Mouse (Mus musculus): ENCODE results near the gene Rasgrf1. TPM values are rescaled to one million over a fixed set of nuclear protein-coding genes. Genes with fewer than 3 reads are reported as not detected.

Rasgrf1 gene
- polyA plus RNA-seq, 1 experiment from 2014 or later = 0.13 TPM

DNA sequence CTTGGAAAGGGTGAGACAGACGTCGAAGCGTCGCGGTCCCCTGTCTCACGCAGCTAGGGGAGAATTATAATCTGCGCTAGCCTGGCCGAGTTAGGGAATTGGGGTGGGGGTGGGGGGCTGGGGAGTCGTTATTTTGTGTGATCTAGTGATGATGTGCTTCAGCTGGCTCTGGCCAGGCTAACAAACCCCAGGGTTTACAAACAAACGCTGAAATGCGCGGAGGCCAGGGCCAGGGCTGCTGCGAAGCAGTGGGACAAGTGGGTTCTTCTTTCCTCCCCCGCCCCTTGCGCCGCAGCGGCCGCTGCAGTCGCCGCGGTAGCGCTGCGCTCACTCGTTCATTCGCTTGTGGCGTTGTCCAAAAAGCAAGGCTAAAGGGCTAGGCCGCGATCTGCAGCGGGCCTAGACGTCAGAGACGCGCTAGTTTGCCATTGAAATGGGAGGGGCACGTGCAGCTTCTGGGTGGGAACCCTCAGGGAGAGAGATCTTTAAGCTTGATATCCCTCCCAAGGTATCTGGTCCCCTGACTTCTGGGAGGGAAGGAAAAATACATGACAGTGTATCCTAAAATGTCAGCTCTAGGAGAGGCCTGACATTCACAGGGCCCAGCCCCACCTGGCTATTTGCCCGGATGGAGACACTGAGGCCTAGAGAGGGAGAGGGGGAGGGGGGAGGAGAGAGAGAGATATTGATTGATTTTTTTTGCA is 1.2 kb downstream of the Rasgrf1 start:
- under 1% methylated on average over 34 of the region's 34 CpGs for WGBS
- peaks cover 30% of the 10 kb centered on the region for H3K4me1 ChIP-seq (replicated peaks)
- H3K27ac ChIP-seq = no peak overlapping the region
- DNase-seq (ENCODE audit: low spot score) = peak; percentile 57
- no peaks in the 10 kb centered on the region for H3K9me3 ChIP-seq
- peaks cover 92% of the 10 kb centered on the region for H3K27me3 ChIP-seq (ENCODE audit: insufficient read depth, poor library complexity, severe bottlenecking)
- peak overlapping the region; percentile 61 for H3K4me3 ChIP-seq
- no peaks in the 10 kb centered on the region for H3K36me3 ChIP-seq

- H3K36me3 ChIP-seq = no peaks in the 10 kb centered on the region
- H3K4me3 ChIP-seq = no peak overlapping the region
- no peaks in the 10 kb centered on the region for H3K9me3 ChIP-seq
- WGBS = 68% methylated on average over 5 of the region's 5 CpGs
- no peak overlapping the region for H3K27ac ChIP-seq
- H3K27me3 ChIP-seq (ENCODE audit: insufficient read depth, poor library complexity, severe bottlenecking) = peaks cover 81% of the 10 kb centered on the region
- no peak for DNase-seq (ENCODE audit: low spot score)
- H3K4me1 ChIP-seq (replicated peaks) = peaks cover 30% of the 10 kb centered on the region
Measured at GRCm38 (mm10) chr9:89911891-89912549, 2.3 kb downstream of the Rasgrf1 start.

- H3K4me1 ChIP-seq (replicated peaks) = peaks cover 30% of the 10 kb centered on the region
- H3K9me3 ChIP-seq = no peaks in the 10 kb centered on the region
- H3K4me3 ChIP-seq = no peak overlapping the region
- peaks cover 71% of the 10 kb centered on the region for H3K27me3 ChIP-seq (ENCODE audit: insufficient read depth, poor library complexity, severe bottlenecking)
- no peaks in the 10 kb centered on the region for H3K36me3 ChIP-seq
- no peak for DNase-seq (ENCODE audit: low spot score)
- 75% methylated on average over 4 of the region's 4 CpGs for WGBS
- H3K27ac ChIP-seq = no peak overlapping the region
Measured at GRCm38 (mm10) chr9:89913135-89913534, 3.4 kb downstream of the Rasgrf1 start.

DNA sequence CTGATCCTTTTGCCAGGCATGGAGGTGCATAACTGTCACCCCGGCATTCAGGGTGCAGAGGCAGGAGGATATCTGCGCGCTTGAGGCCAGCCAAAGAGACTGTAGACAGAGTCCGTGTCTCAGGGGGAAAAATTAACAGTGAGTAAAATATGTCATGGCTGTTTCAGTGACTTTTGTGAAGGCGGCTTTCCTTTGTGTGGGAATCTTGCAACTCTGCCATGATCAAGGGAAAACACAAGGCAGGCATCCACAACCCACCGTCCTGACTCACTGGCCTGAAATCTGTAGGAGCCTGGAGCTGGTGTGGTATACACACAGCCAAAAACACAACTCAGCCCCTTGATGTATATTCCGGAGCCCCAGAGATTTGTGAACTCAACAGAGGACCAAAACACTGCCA is 6.8 kb downstream of the Rasgrf1 start:
- peaks cover 39% of the 10 kb centered on the region for H3K27me3 ChIP-seq (ENCODE audit: insufficient read depth, poor library complexity, severe bottlenecking)
- H3K4me3 ChIP-seq = no peak overlapping the region
- H3K27ac ChIP-seq = no peak overlapping the region
- no peaks in the 10 kb centered on the region for H3K4me1 ChIP-seq (replicated peaks)
- WGBS = 87% methylated on average over 7 of the region's 7 CpGs
- H3K36me3 ChIP-seq = no peaks in the 10 kb centered on the region
- H3K9me3 ChIP-seq = no peaks in the 10 kb centered on the region
- DNase-seq (ENCODE audit: low spot score) = no peak

DNA sequence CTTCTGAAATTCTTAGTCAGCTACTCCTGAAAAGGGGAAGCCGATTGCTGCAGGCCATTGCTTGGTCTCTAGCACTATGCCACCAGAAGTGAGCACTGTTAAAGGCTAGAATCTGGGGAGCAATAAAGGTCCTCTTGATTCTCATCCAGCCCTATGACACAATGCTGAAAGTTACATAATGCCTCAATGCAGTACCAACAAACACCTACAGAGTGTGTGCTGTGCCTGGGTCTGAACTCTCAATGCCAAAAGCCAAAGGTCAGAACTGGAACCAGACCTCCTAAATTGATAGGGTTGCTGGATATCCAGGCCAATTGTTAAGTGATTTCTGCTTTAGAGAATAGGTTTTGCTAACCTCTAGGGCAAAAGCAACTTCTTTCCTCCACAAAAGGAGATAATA is 7.7 kb downstream of the Rasgrf1 start:
- 85% methylated on average over 1 of the region's 1 CpGs for WGBS

GRCm38 (mm10) chr9:89918832-89919231 is 9.1 kb downstream of the Rasgrf1 start:
- DNase-seq (ENCODE audit: low spot score) = no peak
- no peaks in the 10 kb centered on the region for H3K4me1 ChIP-seq (replicated peaks)
- no peak overlapping the region for H3K27ac ChIP-seq
- no peaks in the 10 kb centered on the region for H3K36me3 ChIP-seq
- peaks cover 15% of the 10 kb centered on the region; the same call in 1 of the 2 replicates for H3K27me3 ChIP-seq (ENCODE audit: insufficient read depth, poor library complexity, severe bottlenecking)
- H3K9me3 ChIP-seq = no peaks in the 10 kb centered on the region
- WGBS = 85% methylated on average over 5 of the region's 5 CpGs
- H3K4me3 ChIP-seq = no peak overlapping the region

More for the DNA sequence above, 7.7 kb downstream of the Rasgrf1 start:
- Histone ChIP-seq H3K4me3 (no peak overlapping the region), H3K27ac (no peak overlapping the region), H3K36me3 (no peaks in the 10 kb centered on the region), H3K9me3 (no peaks in the 10 kb centered on the region), H3K4me1 (replicated peaks) (no peaks in the 10 kb centered on the region), H3K27me3 (ENCODE audit: insufficient read depth, poor library complexity, severe bottlenecking) (peaks cover 29% of the 10 kb centered on the region)
- DNase-seq (ENCODE audit: low spot score) = no peak

DNA sequence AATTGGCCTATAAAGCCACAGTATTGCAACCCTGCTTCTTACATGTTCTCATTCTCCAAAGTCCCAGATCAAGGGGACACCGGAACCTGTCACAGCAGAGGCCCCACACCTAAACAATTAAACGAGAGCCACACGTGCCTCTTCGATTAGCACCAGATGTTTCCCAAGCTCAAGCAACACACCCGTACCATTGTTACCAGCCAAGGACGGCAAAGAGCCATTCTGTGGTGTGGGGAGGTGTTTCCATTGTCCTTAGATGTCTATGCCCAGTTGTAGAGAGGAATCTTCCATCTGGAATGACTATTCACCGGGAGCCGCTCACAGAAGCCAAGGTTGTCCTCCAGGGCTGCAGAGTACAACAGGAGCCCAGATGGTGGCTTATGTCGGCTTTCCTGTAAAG is 11.4 kb downstream of the Rasgrf1 start:
- DNase-seq (ENCODE audit: low spot score) = no peak
- WGBS = 74% methylated on average over 9 of the region's 9 CpGs
- 0 out of 2 replicates have a peak, but pooled peaks cover 3% of the 10 kb centered on the region for H3K27me3 ChIP-seq (ENCODE audit: insufficient read depth, poor library complexity, severe bottlenecking)
- no peaks in the 10 kb centered on the region for H3K36me3 ChIP-seq
- H3K27ac ChIP-seq = no peak overlapping the region
- H3K9me3 ChIP-seq = no peaks in the 10 kb centered on the region
- H3K4me1 ChIP-seq (replicated peaks) = no peaks in the 10 kb centered on the region
- H3K4me3 ChIP-seq = no peak overlapping the region

- WGBS = 84% methylated on average over 1 of the region's 1 CpGs
- Histone ChIP-seq H3K27me3 (ENCODE audit: insufficient read depth, poor library complexity, severe bottlenecking) (0 out of 2 replicates have a peak, but pooled peaks cover 3% of the 10 kb centered on the region), H3K36me3 (no peaks in the 10 kb centered on the region), H3K4me3 (no peak overlapping the region), H3K9me3 (peaks cover 4% of the 10 kb centered on the region; the same call in 1 of the 2 replicates), H3K4me1 (replicated peaks) (no peaks in the 10 kb centered on the region), H3K27ac (no peak overlapping the region)
- no peak for DNase-seq (ENCODE audit: low spot score)
Measured at GRCm38 (mm10) chr9:89922666-89923065, 13.0 kb downstream of the Rasgrf1 start.

- H3K36me3 ChIP-seq = no peaks in the 10 kb centered on the region
- no peaks in the 10 kb centered on the region for H3K4me1 ChIP-seq (replicated peaks)
- H3K27me3 ChIP-seq (ENCODE audit: insufficient read depth, poor library complexity, severe bottlenecking) = no peaks in the 10 kb centered on the region
- no peak overlapping the region for H3K27ac ChIP-seq
- H3K9me3 ChIP-seq = peaks cover 8% of the 10 kb centered on the region; the same call in 1 of the 2 replicates
- DNase-seq (ENCODE audit: low spot score) = no peak
- no peak overlapping the region for H3K4me3 ChIP-seq
- 92% methylated on average over 1 of the region's 1 CpGs for WGBS
Measured at GRCm38 (mm10) chr9:89924836-89925235, 15.1 kb downstream of the Rasgrf1 start.

- DNase-seq (ENCODE audit: low spot score) = no peak
- Histone ChIP-seq H3K27me3 (ENCODE audit: insufficient read depth, poor library complexity, severe bottlenecking) (no peaks in the 10 kb centered on the region), H3K36me3 (no peaks in the 10 kb centered on the region), H3K9me3 (peaks cover 11% of the 10 kb centered on the region; the same call in 1 of the 2 replicates), H3K27ac (no peak overlapping the region), H3K4me3 (no peak overlapping the region), H3K4me1 (replicated peaks) (no peaks in the 10 kb centered on the region)
Measured at GRCm38 (mm10) chr9:89928497-89928896, 18.8 kb downstream of the Rasgrf1 start.

DNA sequence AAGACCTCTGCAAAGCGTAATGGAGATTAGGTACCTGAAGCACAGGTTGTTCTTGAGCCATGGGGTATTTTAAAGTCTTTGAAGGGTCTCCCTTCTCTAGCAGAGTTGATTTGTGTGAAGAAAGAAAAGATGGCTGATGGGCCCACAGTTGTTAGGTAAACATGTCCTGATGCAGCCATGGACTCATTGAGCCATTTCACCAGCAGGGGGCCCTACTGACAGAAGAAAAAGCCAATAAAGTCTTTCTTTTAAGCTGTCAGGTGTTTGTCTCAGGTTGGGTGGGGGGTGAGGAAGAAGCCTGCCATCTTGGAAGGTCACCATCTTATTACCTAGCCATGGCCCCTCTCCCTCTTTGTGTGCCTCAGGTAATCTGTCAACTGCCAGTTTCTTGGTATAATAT is 30.7 kb downstream of the Rasgrf1 start:
- no peaks in the 10 kb centered on the region for H3K36me3 ChIP-seq
- H3K4me1 ChIP-seq (replicated peaks) = no peaks in the 10 kb centered on the region
- WGBS = 72% methylated on average over 1 of the region's 1 CpGs
- H3K27me3 ChIP-seq (ENCODE audit: insufficient read depth, poor library complexity, severe bottlenecking) = no peaks in the 10 kb centered on the region
- H3K4me3 ChIP-seq = no peak overlapping the region
- H3K9me3 ChIP-seq = peaks cover 10% of the 10 kb centered on the region; the same call in 1 of the 2 replicates
- no peak for DNase-seq (ENCODE audit: low spot score)
- H3K27ac ChIP-seq = no peak overlapping the region

DNA sequence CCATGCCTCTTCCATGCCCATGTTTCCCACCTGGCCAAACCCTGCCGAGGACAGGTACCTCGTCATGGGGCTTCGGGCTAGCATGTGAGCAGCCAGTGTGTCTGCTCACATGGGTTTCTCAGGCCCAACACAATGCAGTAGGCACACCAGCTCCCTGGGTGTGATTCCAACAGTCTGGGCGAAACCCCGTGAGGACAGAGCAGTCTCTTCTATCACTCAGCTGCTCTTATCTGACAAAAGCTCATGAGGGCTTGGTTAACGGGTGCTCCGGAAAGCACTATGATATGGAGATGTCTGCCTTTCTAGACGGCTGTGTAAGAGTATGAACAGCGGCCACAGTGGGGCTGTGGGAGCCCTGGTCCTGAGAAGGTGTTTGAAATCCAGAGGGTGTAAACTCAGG is 37.1 kb downstream of the Rasgrf1 start:
- Histone ChIP-seq H3K27me3 (ENCODE audit: insufficient read depth, poor library complexity, severe bottlenecking) (no peaks in the 10 kb centered on the region), H3K4me1 (replicated peaks) (no peaks in the 10 kb centered on the region), H3K27ac (no peak overlapping the region), H3K36me3 (no peaks in the 10 kb centered on the region), H3K9me3 (no peaks in the 10 kb centered on the region), H3K4me3 (no peak overlapping the region)
- WGBS = 93% methylated on average over 9 of the region's 9 CpGs
- no peak for DNase-seq (ENCODE audit: low spot score)

DNA sequence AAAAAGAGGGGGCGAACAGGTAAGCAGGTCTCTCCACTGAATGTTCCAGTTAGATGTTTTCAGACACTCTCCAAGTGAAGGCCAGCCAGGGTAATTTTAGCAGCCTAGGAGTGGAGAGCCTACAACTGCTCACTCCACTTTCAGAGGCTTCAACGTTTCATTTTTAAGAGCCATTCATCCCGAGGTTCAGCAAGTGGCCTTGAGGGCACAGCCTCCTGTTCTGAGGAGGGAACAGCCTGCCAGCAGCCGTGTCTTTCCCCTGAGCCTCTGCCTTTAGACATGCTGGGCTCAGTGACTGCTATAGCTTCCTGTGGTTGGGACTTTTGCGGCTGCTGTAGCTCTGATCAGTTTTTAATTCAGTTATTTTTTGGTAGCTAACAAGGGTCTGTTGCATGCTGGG is 38.9 kb downstream of the Rasgrf1 start:
- Histone ChIP-seq H3K4me3 (no peak overlapping the region), H3K9me3 (no peaks in the 10 kb centered on the region), H3K27me3 (ENCODE audit: insufficient read depth, poor library complexity, severe bottlenecking) (no peaks in the 10 kb centered on the region), H3K4me1 (replicated peaks) (no peaks in the 10 kb centered on the region), H3K36me3 (no peaks in the 10 kb centered on the region), H3K27ac (no peak overlapping the region)
- no peak for DNase-seq (ENCODE audit: low spot score)
- 72% methylated on average over 5 of the region's 5 CpGs for WGBS
